Mouse (Mus musculus): Measurements from ENCODE around the gene Dcpp3. TPM values are rescaled to one million over a fixed set of nuclear protein-coding genes. Genes with fewer than 3 reads are reported as not detected.

Gene Dcpp3
- polyA plus RNA-seq, 1 experiment from 2014 or later = not detected

DNA sequence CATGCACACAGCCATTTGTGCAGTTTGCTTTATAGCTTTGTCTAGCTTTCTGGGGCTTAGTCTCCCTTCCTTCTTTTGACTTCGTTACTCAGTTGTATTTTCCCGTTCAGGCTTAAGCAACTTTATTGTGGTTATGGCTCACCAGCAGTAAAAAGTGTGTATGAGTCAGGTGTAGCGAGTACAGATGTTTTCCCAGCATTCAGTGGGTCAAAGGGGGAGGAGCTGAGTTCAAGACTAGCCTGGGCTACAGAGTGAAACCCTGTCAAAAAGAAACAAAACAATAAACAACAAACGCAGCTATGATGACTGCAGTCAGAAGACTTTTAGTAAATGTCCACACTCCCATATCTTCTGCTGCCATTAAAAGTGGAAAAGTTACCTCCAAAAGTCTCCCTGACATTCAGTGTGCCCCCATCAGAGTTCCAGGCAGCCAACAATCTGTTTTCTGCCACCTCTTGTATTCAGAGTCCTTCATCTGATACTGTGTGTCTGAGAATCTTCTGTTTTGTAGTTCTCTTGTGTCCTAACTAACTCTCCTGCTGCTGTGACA lies 44.4 kb downstream of the Dcpp3 start:
- no peak for DNase-seq (ENCODE audit: low spot score)
- H3K27ac ChIP-seq (replicated peaks; ENCODE audit: low read depth, low read length) = no peak overlapping the region

DNA sequence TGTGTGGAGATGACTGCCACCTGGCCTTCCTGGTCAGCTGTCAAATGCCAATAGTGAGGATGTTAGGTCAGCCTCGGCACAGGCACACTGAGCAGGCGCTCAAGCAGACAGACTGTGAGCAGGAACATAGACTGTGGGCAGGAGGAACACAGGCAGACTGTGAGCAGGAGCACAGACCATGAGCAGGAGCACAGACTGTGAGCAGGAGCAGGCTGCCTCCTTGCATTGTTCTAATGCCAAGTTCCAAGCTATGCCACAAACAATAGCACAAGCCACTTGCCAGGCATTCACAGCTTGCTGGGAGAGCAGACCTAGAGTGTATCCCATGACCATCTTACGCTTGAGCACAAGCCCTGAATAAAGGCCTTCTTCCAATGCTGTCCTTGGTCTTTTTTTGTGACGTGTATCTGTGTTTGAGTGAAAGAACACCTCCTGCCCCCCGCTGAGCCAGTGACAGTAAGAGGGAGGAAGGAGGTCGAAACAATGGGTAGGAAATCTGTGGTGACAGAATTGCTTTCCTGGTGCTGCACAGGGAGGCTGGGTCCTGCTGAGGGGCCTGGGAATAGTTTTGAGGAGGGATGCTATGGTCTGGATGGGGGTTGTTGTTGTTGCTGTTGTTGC lies 48.7 kb downstream of the Dcpp3 start:
- Histone ChIP-seq H3K4me1 (ENCODE audit: control insufficient read depth, insufficient read depth, low read length) (no peaks in the 10 kb centered on the region), H3K4me2 (ENCODE audit: low read depth, low read length) (no peak overlapping the region), H3K27me3 (ENCODE audit: control insufficient read depth, insufficient read depth, low read length) (no peaks in the 10 kb centered on the region), H3K9ac (replicated peaks; ENCODE audit: low read length) (no peak overlapping the region), H3K36me3 (replicated peaks; ENCODE audit: control insufficient read depth, insufficient read depth, low read depth, low read length) (no peaks in the 10 kb centered on the region), H3K27ac (replicated peaks; ENCODE audit: low read depth, low read length) (no peak overlapping the region), H3K4me3 (ENCODE audit: low read depth, low read length) (no peak overlapping the region), H3K9me3 (replicated peaks; ENCODE audit: control insufficient read depth, low read length) (no peaks in the 10 kb centered on the region)
- peak; percentile 34 for ATAC-seq (replicated peaks; ENCODE audit: insufficient number of reproducible peaks, low FRiP score, low TSS enrichment, low read depth)
- 43% methylated on average over 6 of the region's 6 CpGs for WGBS
- no peak for DNase-seq (ENCODE audit: low spot score)

More for the DNA sequence above, 44.4 kb downstream of the Dcpp3 start:
- no peaks in the 10 kb centered on the region for H3K27me3 ChIP-seq (ENCODE audit: control insufficient read depth, insufficient read depth, low read length)
- H3K9ac ChIP-seq (replicated peaks; ENCODE audit: low read length) = no peak overlapping the region
- no peak for ATAC-seq (replicated peaks; ENCODE audit: insufficient number of reproducible peaks, low FRiP score, low TSS enrichment, low read depth)
- no peaks in the 10 kb centered on the region for H3K4me1 ChIP-seq (ENCODE audit: control insufficient read depth, insufficient read depth, low read length)
- 73% methylated on average over 4 of the region's 4 CpGs for WGBS
- no peaks in the 10 kb centered on the region for H3K9me3 ChIP-seq (replicated peaks; ENCODE audit: control insufficient read depth, low read length)
- no peak overlapping the region for H3K4me2 ChIP-seq (ENCODE audit: low read depth, low read length)
- no peak overlapping the region for H3K4me3 ChIP-seq (ENCODE audit: low read depth, low read length)
- H3K36me3 ChIP-seq (replicated peaks; ENCODE audit: control insufficient read depth, insufficient read depth, low read depth, low read length) = no peaks in the 10 kb centered on the region

DNA sequence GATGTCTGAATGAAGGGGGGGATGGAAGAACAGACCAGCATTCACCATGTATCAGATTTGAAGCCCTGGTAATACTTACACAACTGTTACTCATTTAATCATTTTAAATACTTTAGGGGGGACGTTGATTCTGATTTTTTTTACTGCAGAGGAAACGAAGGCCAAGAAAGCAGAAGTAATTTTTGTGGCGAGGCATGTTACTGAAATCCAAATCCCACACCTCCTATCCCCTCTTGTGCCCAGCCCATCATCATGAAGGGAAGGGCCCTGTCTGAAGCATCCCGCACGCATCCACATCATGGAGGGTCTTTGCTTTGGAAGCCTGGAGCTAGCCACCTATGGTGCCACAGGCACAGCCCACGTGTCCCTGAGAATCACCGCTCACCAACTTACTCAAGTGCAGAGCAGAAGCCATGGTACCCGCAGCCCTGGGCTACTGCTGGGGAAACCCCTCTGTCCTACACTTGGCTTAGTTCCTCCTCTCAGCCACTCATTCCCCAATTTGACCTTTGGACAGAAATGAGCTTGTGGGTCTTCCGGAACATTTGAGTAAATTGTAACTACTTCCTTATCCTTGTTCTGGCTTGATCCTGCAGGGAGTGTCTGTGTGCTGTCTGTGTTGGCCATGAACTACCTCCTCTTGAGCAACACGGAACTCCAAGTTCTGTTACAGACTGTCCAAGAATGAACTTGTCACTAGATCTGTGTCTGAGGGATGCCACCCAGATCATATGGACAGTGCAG lies 49.6 kb downstream of the Dcpp3 start:
- Histone ChIP-seq H3K9ac (replicated peaks; ENCODE audit: low read length) (no peak overlapping the region), H3K4me2 (ENCODE audit: low read depth, low read length) (no peak overlapping the region), H3K27ac (replicated peaks; ENCODE audit: low read depth, low read length) (no peak overlapping the region), H3K9me3 (replicated peaks; ENCODE audit: control insufficient read depth, low read length) (no peaks in the 10 kb centered on the region), H3K36me3 (replicated peaks; ENCODE audit: control insufficient read depth, insufficient read depth, low read depth, low read length) (no peaks in the 10 kb centered on the region), H3K4me1 (ENCODE audit: control insufficient read depth, insufficient read depth, low read length) (no peaks in the 10 kb centered on the region), H3K4me3 (ENCODE audit: low read depth, low read length) (no peak overlapping the region), H3K27me3 (ENCODE audit: control insufficient read depth, insufficient read depth, low read length) (no peaks in the 10 kb centered on the region)
- ATAC-seq (replicated peaks; ENCODE audit: insufficient number of reproducible peaks, low FRiP score, low TSS enrichment, low read depth) (no peak), DNase-seq (ENCODE audit: low spot score) (no peak)
- 84% methylated on average over 10 of the region's 10 CpGs for WGBS

DNA sequence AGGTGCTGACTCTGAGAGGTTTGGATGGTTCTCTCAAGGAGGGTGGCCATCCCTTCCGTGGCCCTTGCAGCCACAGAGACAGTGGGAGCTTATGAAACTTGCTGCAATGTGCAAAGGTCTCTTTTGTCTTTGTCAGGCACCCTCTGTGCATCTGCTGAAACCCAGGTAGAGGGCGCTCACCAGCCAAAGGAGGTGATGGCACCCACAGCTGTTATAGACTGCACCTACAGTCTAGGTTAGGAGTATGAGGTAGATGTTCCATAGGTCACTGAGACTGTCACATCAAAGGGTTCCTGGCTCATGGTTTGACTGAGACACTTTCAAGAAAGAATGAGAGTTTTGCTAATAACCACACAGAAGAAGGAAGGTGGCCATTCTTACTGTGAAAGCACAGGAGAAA lies 51.5 kb downstream of the Dcpp3 start:
- Histone ChIP-seq H3K4me1 (ENCODE audit: control insufficient read depth, insufficient read depth, low read length) (no peaks in the 10 kb centered on the region), H3K36me3 (replicated peaks; ENCODE audit: control insufficient read depth, insufficient read depth, low read depth, low read length) (no peaks in the 10 kb centered on the region), H3K9ac (replicated peaks; ENCODE audit: low read length) (no peak overlapping the region), H3K27ac (replicated peaks; ENCODE audit: low read depth, low read length) (no peak overlapping the region), H3K27me3 (ENCODE audit: control insufficient read depth, insufficient read depth, low read length) (no peaks in the 10 kb centered on the region), H3K9me3 (replicated peaks; ENCODE audit: control insufficient read depth, low read length) (no peaks in the 10 kb centered on the region), H3K4me2 (ENCODE audit: low read depth, low read length) (no peak overlapping the region), H3K4me3 (ENCODE audit: low read depth, low read length) (no peak overlapping the region)
- DNase-seq (ENCODE audit: low spot score) (no peak), ATAC-seq (replicated peaks; ENCODE audit: insufficient number of reproducible peaks, low FRiP score, low TSS enrichment, low read depth) (no peak)
- WGBS = 53% methylated on average over 2 of the region's 2 CpGs

Other genes starting within 250 kb of the Dcpp3 start
- 47.9 and 50.5 TPM in 2 replicates for gene Hcfc1r1, start 243.9 kb upstream of the Dcpp3 start, polyA plus RNA-seq (2014; fragmentation: Nextera tagmentation; extraction: Ambion mirVana)
- 49.3 and 55.6 TPM in 2 replicates for gene Thoc6, start 243.6 kb upstream of the Dcpp3 start, polyA plus RNA-seq (2014; fragmentation: Nextera tagmentation; extraction: Ambion mirVana)
- 5.8 and 6.8 TPM in 2 replicates for gene Tnfrsf12a, start 240.0 kb upstream of the Dcpp3 start, polyA plus RNA-seq (2014; fragmentation: Nextera tagmentation; extraction: Ambion mirVana)
- gene Cldn6, start 238.2 kb upstream of the Dcpp3 start, polyA plus RNA-seq (2014; fragmentation: Nextera tagmentation; extraction: Ambion mirVana) = 48.9 and 54.7 TPM in 2 replicates
- gene Cldn9, start 233.4 kb upstream of the Dcpp3 start, polyA plus RNA-seq (2014; fragmentation: Nextera tagmentation; extraction: Ambion mirVana) = 8.7 and 15.5 TPM in 2 replicates
- gene 1520401A03Rik, start 194.7 kb upstream of the Dcpp3 start, polyA plus RNA-seq (2014; fragmentation: Nextera tagmentation; extraction: Ambion mirVana) = 0.20 and 0.22 TPM in 2 replicates
- gene Pkmyt1, start 191.1 kb upstream of the Dcpp3 start, polyA plus RNA-seq (2014; fragmentation: Nextera tagmentation; extraction: Ambion mirVana) = 29.5 and 37.3 TPM in 2 replicates
- 11.8 and 12.1 TPM in 2 replicates for gene Paqr4, start 176.6 kb upstream of the Dcpp3 start, polyA plus RNA-seq (2014; fragmentation: Nextera tagmentation; extraction: Ambion mirVana)
- gene Kremen2, start 171.6 kb upstream of the Dcpp3 start, polyA plus RNA-seq (2014; fragmentation: Nextera tagmentation; extraction: Ambion mirVana) = 8.1 and 11.7 TPM in 2 replicates
- 88.3 and 103 TPM in 2 replicates for gene Flywch1, start 145.9 kb upstream of the Dcpp3 start, polyA plus RNA-seq (2014; fragmentation: Nextera tagmentation; extraction: Ambion mirVana)
- 35.4 and 45.5 TPM in 2 replicates for gene Flywch2, start 131.4 kb upstream of the Dcpp3 start, polyA plus RNA-seq (2014; fragmentation: Nextera tagmentation; extraction: Ambion mirVana)
- gene Srrm2, start 126.9 kb upstream of the Dcpp3 start, polyA plus RNA-seq (2014; fragmentation: Nextera tagmentation; extraction: Ambion mirVana) = 346 and 389 TPM in 2 replicates
- gene Elob, start 88.3 kb upstream of the Dcpp3 start, polyA plus RNA-seq (2014; fragmentation: Nextera tagmentation; extraction: Ambion mirVana) = 1,057 and 1,139 TPM in 2 replicates
- 0.29 TPM in 1 of 2 replicates, not detected in the other for gene Prss33, start 81.4 kb upstream of the Dcpp3 start, polyA plus RNA-seq (2014; fragmentation: Nextera tagmentation; extraction: Ambion mirVana)
- not detected in 2 replicates for gene Prss32, start 73.6 kb upstream of the Dcpp3 start, polyA plus RNA-seq (2014; fragmentation: Nextera tagmentation; extraction: Ambion mirVana)
- gene Prss41, start 73.3 kb upstream of the Dcpp3 start, polyA plus RNA-seq (2014; fragmentation: Nextera tagmentation; extraction: Ambion mirVana) = 1.8 and 2.1 TPM in 2 replicates
- gene Prss21, start 49.4 kb upstream of the Dcpp3 start, polyA plus RNA-seq (2014; fragmentation: Nextera tagmentation; extraction: Ambion mirVana) = not detected in 2 replicates
- not detected in 2 replicates for gene Dcpp1, start 36.6 kb upstream of the Dcpp3 start, polyA plus RNA-seq (2014; fragmentation: Nextera tagmentation; extraction: Ambion mirVana)
- gene Dcpp2, start 36.6 kb upstream of the Dcpp3 start, polyA plus RNA-seq (2014; fragmentation: Nextera tagmentation; extraction: Ambion mirVana) = not detected in 2 replicates
- gene Sbp, start 24.2 kb downstream of the Dcpp3 start, polyA plus RNA-seq (2014; fragmentation: Nextera tagmentation; extraction: Ambion mirVana) = not detected in 2 replicates
- not detected in 2 replicates for gene Sbpl, start 37.8 kb downstream of the Dcpp3 start, polyA plus RNA-seq (2014; fragmentation: Nextera tagmentation; extraction: Ambion mirVana)
- gene Prss30, start 63.1 kb downstream of the Dcpp3 start, polyA plus RNA-seq (2014; fragmentation: Nextera tagmentation; extraction: Ambion mirVana) = not detected in 2 replicates
- gene Prss22, start 80.6 kb downstream of the Dcpp3 start, polyA plus RNA-seq (2014; fragmentation: Nextera tagmentation; extraction: Ambion mirVana) = 0.94 and 1.7 TPM in 2 replicates
- gene Prss27, start 120.7 kb downstream of the Dcpp3 start, polyA plus RNA-seq (2014; fragmentation: Nextera tagmentation; extraction: Ambion mirVana) = 0.17 TPM in 1 of 2 replicates, not detected in the other
- gene Kctd5, start 156.0 kb downstream of the Dcpp3 start, polyA plus RNA-seq (2014; fragmentation: Nextera tagmentation; extraction: Ambion mirVana) = 84.3 and 88.8 TPM in 2 replicates
- 33.4 and 34.6 TPM in 2 replicates for gene Pdpk1, start 233.5 kb downstream of the Dcpp3 start, polyA plus RNA-seq (2014; fragmentation: Nextera tagmentation; extraction: Ambion mirVana)
- gene Amdhd2, start 246.3 kb downstream of the Dcpp3 start, polyA plus RNA-seq (2014; fragmentation: Nextera tagmentation; extraction: Ambion mirVana) = 30.6 and 37.5 TPM in 2 replicates